Mouse (Mus musculus): ENCODE measurements around the gene Fxyd3.
A peak's percentile ranks its signal among the peaks of the same experiment; 100 is the strongest.

DNA sequence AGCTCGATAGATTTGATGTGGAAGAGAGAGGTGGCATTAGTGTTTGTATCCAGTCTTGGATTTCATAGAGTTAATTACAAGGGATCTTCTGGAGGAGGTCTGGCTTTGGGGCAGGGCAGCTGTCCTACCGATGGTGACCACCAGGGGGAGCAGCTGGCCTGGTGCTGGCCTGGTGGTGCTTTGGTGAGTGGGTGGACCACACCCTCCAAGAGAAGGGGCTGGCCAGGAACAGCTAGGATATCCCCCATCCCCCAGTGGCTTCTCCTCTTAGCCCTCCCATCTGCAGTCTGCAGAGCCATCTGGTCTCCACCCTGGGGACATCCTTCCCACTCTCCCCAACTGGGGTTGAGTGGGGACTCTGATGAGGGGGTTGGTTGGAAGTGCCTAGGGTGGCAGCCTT is 17.4 kb downstream of the Fxyd3 start, which contains the start of gene Lgi4:
- peak; percentile 86 for TF ChIP-seq CTCF (IDR thresholded peaks at IDR 0.05; ENCODE audit: borderline replicate concordance, insufficient read depth, low read depth, low read length)
- TF ChIP-seq POLR2A (IDR thresholded peaks at IDR 0.05; ENCODE audit: borderline replicate concordance, insufficient read depth, low read length) = no peak

Measured in cerebellum, adult 2 months (tissue).